Mouse (Mus musculus): ENCODE measurements around the gene Chtop. TPM values are rescaled to one million over a fixed set of nuclear protein-coding genes. Genes with fewer than 3 reads are reported as not detected.

Gene Chtop
- polyA plus RNA-seq, 1 experiment from 2014 or later: 61.3 TPM

GRCm38 (mm10) chr3:90513796-90514590 is 4.7 kb upstream of the Chtop start, which contains the start of the genes S100a1 and S100a13:
Gene S100a1 (minus strand): TSS chr3:90514392.
Gene S100a13 (plus strand): TSS chr3:90514435.
- Histone ChIP-seq H3K4me2 (replicated peaks; ENCODE audit: low read depth) (peak within 1 kb of the TSS; percentile 83), H3K9ac (ENCODE audit: low read depth, low read length) (peak within 1 kb of the TSS; percentile 53), H3K4me1 (replicated peaks; ENCODE audit: control insufficient read depth, insufficient read depth, low read length) (no peaks in the 10 kb centered on the region), H3K27ac (ENCODE audit: low read depth, low read length) (peak within 1 kb of the TSS; percentile 71), H3K27me3 (replicated peaks; ENCODE audit: control insufficient read depth, insufficient read depth, low read length) (no peaks in the 10 kb centered on the region), H3K36me3 (ENCODE audit: control insufficient read depth, insufficient read depth) (no peaks in the 10 kb centered on the region), H3K9me3 (ENCODE audit: control insufficient read depth) (no peaks in the 10 kb centered on the region), H3K4me3 (ENCODE audit: low read depth, low read length) (peak within 1 kb of the TSS; percentile 45)
- ATAC-seq: peak; percentile 56
- 2% methylated on average over 25 of the region's 25 CpGs for WGBS
- TF ChIP-seq CTCF (IDR thresholded peaks at IDR 0.05; ENCODE audit: low read depth): peak; percentile 72

DNA sequence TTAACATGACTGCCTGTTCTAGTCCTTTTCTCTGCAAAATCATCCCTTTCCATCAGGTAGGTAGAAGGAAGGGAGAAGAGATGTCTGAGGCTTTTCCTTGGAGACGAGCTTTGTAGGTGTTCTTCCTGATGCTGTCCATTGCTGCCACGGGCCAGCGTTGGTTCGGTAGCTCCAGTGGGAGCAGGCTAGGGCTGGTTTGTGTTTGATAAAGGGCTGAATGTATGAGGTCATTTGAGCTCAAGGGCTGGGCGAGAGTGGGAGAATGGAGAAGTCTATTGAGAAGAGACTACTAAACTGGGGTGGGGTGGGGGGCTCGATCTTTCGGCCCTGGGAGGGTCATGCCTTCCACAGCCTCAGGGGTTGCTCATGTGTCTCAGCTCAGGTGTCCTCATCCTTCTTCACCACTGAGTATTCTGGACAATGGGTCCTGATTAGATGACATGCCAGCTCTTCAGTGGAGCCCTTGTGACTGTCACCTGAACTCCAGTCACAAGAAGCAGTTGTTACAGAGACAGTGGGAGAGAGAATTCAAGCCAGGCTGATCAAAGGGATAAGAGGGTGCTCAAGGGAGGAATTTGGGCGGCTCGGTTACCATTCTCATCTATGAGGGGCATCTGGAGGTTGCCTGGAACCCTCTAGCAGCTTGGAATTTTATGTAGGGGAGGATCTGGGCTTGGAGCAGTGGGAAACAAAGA is 3.8 kb upstream of the Chtop start:
- Histone ChIP-seq H3K4me2 (replicated peaks; ENCODE audit: low read depth) (peak overlapping the region; percentile 83), H3K4me3 (ENCODE audit: low read depth, low read length) (peak overlapping the region; percentile 45; the same call in 1 of the 2 replicates), H3K4me1 (replicated peaks; ENCODE audit: control insufficient read depth, insufficient read depth, low read length) (peaks cover 2% of the 10 kb centered on the region; the same call in 1 of the 2 replicates), H3K9me3 (ENCODE audit: control insufficient read depth) (no peaks in the 10 kb centered on the region), H3K36me3 (ENCODE audit: control insufficient read depth, insufficient read depth) (no peaks in the 10 kb centered on the region), H3K27me3 (replicated peaks; ENCODE audit: control insufficient read depth, insufficient read depth, low read length) (no peaks in the 10 kb centered on the region), H3K27ac (ENCODE audit: low read depth, low read length) (peak overlapping the region; percentile 71; the same call in 1 of the 2 replicates), H3K9ac (ENCODE audit: low read depth, low read length) (peak overlapping the region; percentile 53; the same call in 1 of the 2 replicates)
- no peak for ATAC-seq
- no peak for TF ChIP-seq CTCF (IDR thresholded peaks at IDR 0.05; ENCODE audit: low read depth)
- 79% methylated on average over 9 of the region's 9 CpGs for WGBS

DNA sequence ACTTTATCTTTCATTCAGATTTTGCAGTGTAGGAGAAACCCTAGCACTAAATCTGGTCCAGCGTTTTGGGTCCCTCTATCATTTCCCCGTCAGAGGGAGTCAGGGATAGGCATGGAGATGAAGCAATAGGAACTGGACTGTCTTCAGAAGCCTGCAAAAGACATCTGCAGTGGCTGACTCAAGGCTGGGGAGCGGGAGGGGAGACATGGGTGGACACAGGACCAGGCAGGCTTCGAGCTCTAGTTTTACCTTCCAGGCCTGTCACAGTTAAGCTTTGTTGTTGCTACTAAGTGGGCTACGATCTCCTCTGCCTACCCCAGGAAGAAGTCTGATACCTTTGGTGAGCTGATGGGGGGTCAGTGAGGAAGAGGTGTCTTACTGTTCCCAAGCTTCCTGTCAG is 3.0 kb upstream of the Chtop start:
- no peak for TF ChIP-seq CTCF (IDR thresholded peaks at IDR 0.05; ENCODE audit: low read depth)
- H3K4me3 ChIP-seq (ENCODE audit: low read depth, low read length): no peak overlapping the region
- 92% methylated on average over 5 of the region's 5 CpGs for WGBS

DNA sequence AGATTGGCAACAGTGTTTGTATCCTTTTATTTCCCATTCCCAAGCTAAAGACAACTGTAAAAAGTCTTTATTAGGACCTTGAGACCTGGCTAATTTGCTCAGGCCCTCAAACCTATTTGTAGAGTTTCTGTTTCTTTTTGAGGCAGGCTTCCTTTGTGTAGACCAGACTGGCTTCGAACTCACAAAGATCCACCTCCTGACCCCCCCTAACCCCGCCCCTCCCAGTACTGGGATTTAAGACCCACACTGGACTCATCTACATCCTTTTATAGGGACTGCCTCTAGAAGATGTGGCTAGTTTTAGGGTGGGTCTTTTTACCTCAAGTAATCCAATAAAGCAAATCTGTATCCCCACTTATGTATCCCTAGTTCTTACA is 437 bp upstream of the Chtop start:
- no peaks in the 10 kb centered on the region for H3K9me3 ChIP-seq (ENCODE audit: control insufficient read depth)
- H3K4me2 ChIP-seq (replicated peaks; ENCODE audit: low read depth): peak overlapping the region; percentile 78
- H3K4me1 ChIP-seq (replicated peaks; ENCODE audit: control insufficient read depth, insufficient read depth, low read length): peaks cover 5% of the 10 kb centered on the region; the same call in 1 of the 2 replicates
- no peak overlapping the region for H3K9ac ChIP-seq (ENCODE audit: low read depth, low read length)
- no peaks in the 10 kb centered on the region for H3K27me3 ChIP-seq (replicated peaks; ENCODE audit: control insufficient read depth, insufficient read depth, low read length)
- WGBS: 13% methylated on average over 2 of the region's 2 CpGs
- H3K27ac ChIP-seq (ENCODE audit: low read depth, low read length): peak overlapping the region; percentile 95
- 0 out of 2 replicates have a peak, but pooled peaks have one; percentile 10 for ATAC-seq
- H3K4me3 ChIP-seq (ENCODE audit: low read depth, low read length): peak overlapping the region; percentile 94
- TF ChIP-seq CTCF (IDR thresholded peaks at IDR 0.05; ENCODE audit: low read depth): no peak
- peaks cover 21% of the 10 kb centered on the region for H3K36me3 ChIP-seq (ENCODE audit: control insufficient read depth, insufficient read depth)

More for the DNA sequence above, 3.0 kb upstream of the Chtop start:
- no peaks in the 10 kb centered on the region for H3K9me3 ChIP-seq (ENCODE audit: control insufficient read depth)
- no peak for ATAC-seq
- H3K36me3 ChIP-seq (ENCODE audit: control insufficient read depth, insufficient read depth): no peaks in the 10 kb centered on the region
- peaks cover 5% of the 10 kb centered on the region; the same call in 1 of the 2 replicates for H3K4me1 ChIP-seq (replicated peaks; ENCODE audit: control insufficient read depth, insufficient read depth, low read length)
- H3K4me2 ChIP-seq (replicated peaks; ENCODE audit: low read depth): peak overlapping the region; percentile 83
- H3K9ac ChIP-seq (ENCODE audit: low read depth, low read length): no peak overlapping the region
- H3K27ac ChIP-seq (ENCODE audit: low read depth, low read length): no peak overlapping the region
- no peaks in the 10 kb centered on the region for H3K27me3 ChIP-seq (replicated peaks; ENCODE audit: control insufficient read depth, insufficient read depth, low read length)

DNA sequence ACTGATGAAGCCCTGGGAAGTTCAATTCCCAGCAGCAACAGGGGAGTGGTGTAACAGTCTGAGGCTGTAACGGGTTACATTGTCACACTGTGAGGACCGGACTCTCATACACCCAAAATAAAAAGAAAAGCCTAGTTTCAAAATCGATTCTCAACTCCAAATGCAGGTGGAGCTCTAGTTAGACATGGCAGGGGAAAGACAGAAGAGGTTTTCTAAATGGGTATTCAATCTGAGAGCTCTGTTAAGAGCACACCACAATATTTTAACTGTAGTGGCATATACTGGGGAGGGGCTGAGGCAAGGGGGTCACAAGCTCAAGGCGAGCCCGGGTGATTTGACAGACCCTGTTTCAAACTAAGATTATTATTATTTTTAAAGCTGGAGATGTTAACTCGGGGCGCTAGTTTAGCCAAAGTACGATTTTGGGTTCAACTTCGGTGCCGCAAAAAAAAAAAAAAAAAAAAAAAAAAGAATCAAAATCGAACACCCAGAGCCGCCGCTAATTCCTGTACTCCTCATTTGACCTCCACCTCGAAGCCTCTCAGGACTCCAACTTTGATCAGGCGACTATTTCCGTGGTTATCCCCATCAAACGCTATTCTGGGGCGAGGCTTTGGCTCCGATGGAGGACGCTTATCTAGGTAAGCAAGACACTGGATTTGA is 880 bp downstream of the Chtop start:
- no peak for ATAC-seq
- H3K27ac ChIP-seq (ENCODE audit: low read depth, low read length): peak overlapping the region; percentile 95
- H3K9ac ChIP-seq (ENCODE audit: low read depth, low read length): peak overlapping the region; percentile 99
- 0 out of 2 replicates have a peak, but pooled peaks have one; percentile 23 for TF ChIP-seq CTCF (IDR thresholded peaks at IDR 0.05; ENCODE audit: low read depth)
- H3K27me3 ChIP-seq (replicated peaks; ENCODE audit: control insufficient read depth, insufficient read depth, low read length): no peaks in the 10 kb centered on the region
- H3K9me3 ChIP-seq (ENCODE audit: control insufficient read depth): no peaks in the 10 kb centered on the region
- H3K4me1 ChIP-seq (replicated peaks; ENCODE audit: control insufficient read depth, insufficient read depth, low read length): peaks cover 5% of the 10 kb centered on the region; the same call in 1 of the 2 replicates
- peak overlapping the region; percentile 94 for H3K4me3 ChIP-seq (ENCODE audit: low read depth, low read length)
- H3K36me3 ChIP-seq (ENCODE audit: control insufficient read depth, insufficient read depth): peaks cover 26% of the 10 kb centered on the region
- peak overlapping the region; percentile 78 for H3K4me2 ChIP-seq (replicated peaks; ENCODE audit: low read depth)
- 1% methylated on average over 20 of the region's 20 CpGs for WGBS

Data from intestine, postnatal 0 days (tissue).